Mouse (Mus musculus): ENCODE measurements at regions not wholly inside any gene's neighbourhood (a gene's known extent, or its start where the extent isn't known, plus 50 kb on each side); places are given as distances from the start of the nearest gene placed in this dataset.

GRCm38 (mm10) chr14:114854324-114855054, 237.5 kb upstream of the Gpc5 start:
- no peak overlapping the region for H3K9ac ChIP-seq (ENCODE audit: low read length)
- no peak overlapping the region for H3K27ac ChIP-seq (ENCODE audit: low read length)
- H3K4me2 ChIP-seq (ENCODE audit: low read depth, low read length) = no peak overlapping the region
- no peaks in the 10 kb centered on the region for H3K9me3 ChIP-seq (replicated peaks; ENCODE audit: control insufficient read depth, low read length)
- 25% methylated on average over 9 of the region's 9 CpGs for WGBS
- no peaks in the 10 kb centered on the region for H3K36me3 ChIP-seq (ENCODE audit: control insufficient read depth, insufficient read depth)
- no peak overlapping the region for H3K4me3 ChIP-seq (ENCODE audit: low read length)
- no peaks in the 10 kb centered on the region for H3K4me1 ChIP-seq (ENCODE audit: control insufficient read depth, insufficient read depth, low read length)
- no peak for ATAC-seq (replicated peaks; ENCODE audit: extremely low read depth, insufficient read depth, low FRiP score)
- H3K27me3 ChIP-seq (ENCODE audit: control insufficient read depth, insufficient read depth, low read length) = no peaks in the 10 kb centered on the region

- no peaks in the 10 kb centered on the region for H3K27me3 ChIP-seq (ENCODE audit: control insufficient read depth, insufficient read depth, low read length)
- no peak overlapping the region for H3K9ac ChIP-seq (ENCODE audit: low read length)
- no peaks in the 10 kb centered on the region for H3K4me1 ChIP-seq (ENCODE audit: control insufficient read depth, insufficient read depth, low read length)
- H3K27ac ChIP-seq (ENCODE audit: low read length) = no peak overlapping the region
- WGBS = 60% methylated on average over 12 of the region's 12 CpGs
- ATAC-seq (replicated peaks; ENCODE audit: extremely low read depth, insufficient read depth, low FRiP score) = no peak
- H3K4me3 ChIP-seq (ENCODE audit: low read length) = no peak overlapping the region
- no peaks in the 10 kb centered on the region for H3K36me3 ChIP-seq (ENCODE audit: control insufficient read depth, insufficient read depth)
- H3K4me2 ChIP-seq (ENCODE audit: low read depth, low read length) = no peak overlapping the region
- H3K9me3 ChIP-seq (replicated peaks; ENCODE audit: control insufficient read depth, low read length) = no peaks in the 10 kb centered on the region
Measured at GRCm38 (mm10) chr14:114855055-114855740, 236.8 kb upstream of the Gpc5 start.

GRCm38 (mm10) chr14:114855746-114856145, 236.3 kb upstream of the Gpc5 start:
- H3K9ac ChIP-seq (ENCODE audit: low read length) = no peak overlapping the region
- H3K4me2 ChIP-seq (ENCODE audit: low read depth, low read length) = no peak overlapping the region
- H3K4me1 ChIP-seq (ENCODE audit: control insufficient read depth, insufficient read depth, low read length) = no peaks in the 10 kb centered on the region
- ATAC-seq (replicated peaks; ENCODE audit: extremely low read depth, insufficient read depth, low FRiP score) = no peak
- H3K27ac ChIP-seq (ENCODE audit: low read length) = no peak overlapping the region
- 66% methylated on average over 3 of the region's 3 CpGs for WGBS
- H3K27me3 ChIP-seq (ENCODE audit: control insufficient read depth, insufficient read depth, low read length) = no peaks in the 10 kb centered on the region
- no peak overlapping the region for H3K4me3 ChIP-seq (ENCODE audit: low read length)
- H3K9me3 ChIP-seq (replicated peaks; ENCODE audit: control insufficient read depth, low read length) = no peaks in the 10 kb centered on the region
- no peaks in the 10 kb centered on the region for H3K36me3 ChIP-seq (ENCODE audit: control insufficient read depth, insufficient read depth)

- no peak for ATAC-seq (replicated peaks; ENCODE audit: extremely low read depth, insufficient read depth, low FRiP score)
- no peaks in the 10 kb centered on the region for H3K36me3 ChIP-seq (ENCODE audit: control insufficient read depth, insufficient read depth)
- no peaks in the 10 kb centered on the region for H3K27me3 ChIP-seq (ENCODE audit: control insufficient read depth, insufficient read depth, low read length)
- WGBS = 73% methylated on average over 18 of the region's 18 CpGs
- no peak overlapping the region for H3K4me2 ChIP-seq (ENCODE audit: low read depth, low read length)
- H3K9ac ChIP-seq (ENCODE audit: low read length) = no peak overlapping the region
- H3K4me1 ChIP-seq (ENCODE audit: control insufficient read depth, insufficient read depth, low read length) = no peaks in the 10 kb centered on the region
- no peak overlapping the region for H3K27ac ChIP-seq (ENCODE audit: low read length)
- H3K4me3 ChIP-seq (ENCODE audit: low read length) = no peak overlapping the region
- no peaks in the 10 kb centered on the region for H3K9me3 ChIP-seq (replicated peaks; ENCODE audit: control insufficient read depth, low read length)
Measured at GRCm38 (mm10) chr14:114856243-114857031, 235.6 kb upstream of the Gpc5 start.

GRCm38 (mm10) chr14:114857171-114857570, 234.8 kb upstream of the Gpc5 start:
- 30% methylated on average over 4 of the region's 4 CpGs for WGBS
- ATAC-seq (replicated peaks; ENCODE audit: extremely low read depth, insufficient read depth, low FRiP score) = no peak
- Histone ChIP-seq H3K36me3 (ENCODE audit: control insufficient read depth, insufficient read depth) (no peaks in the 10 kb centered on the region), H3K4me1 (ENCODE audit: control insufficient read depth, insufficient read depth, low read length) (no peaks in the 10 kb centered on the region), H3K27ac (ENCODE audit: low read length) (no peak overlapping the region), H3K9me3 (replicated peaks; ENCODE audit: control insufficient read depth, low read length) (no peaks in the 10 kb centered on the region), H3K4me3 (ENCODE audit: low read length) (no peak overlapping the region), H3K4me2 (ENCODE audit: low read depth, low read length) (no peak overlapping the region), H3K27me3 (ENCODE audit: control insufficient read depth, insufficient read depth, low read length) (no peaks in the 10 kb centered on the region), H3K9ac (ENCODE audit: low read length) (no peak overlapping the region)

GRCm38 (mm10) chr14:114857689-114858088, 234.3 kb upstream of the Gpc5 start:
- no peaks in the 10 kb centered on the region for H3K36me3 ChIP-seq (ENCODE audit: control insufficient read depth, insufficient read depth)
- H3K4me2 ChIP-seq (ENCODE audit: low read depth, low read length) = no peak overlapping the region
- no peak overlapping the region for H3K4me3 ChIP-seq (ENCODE audit: low read length)
- 10% methylated on average over 7 of the region's 7 CpGs for WGBS
- H3K27me3 ChIP-seq (ENCODE audit: control insufficient read depth, insufficient read depth, low read length) = no peaks in the 10 kb centered on the region
- no peaks in the 10 kb centered on the region for H3K4me1 ChIP-seq (ENCODE audit: control insufficient read depth, insufficient read depth, low read length)
- no peak overlapping the region for H3K27ac ChIP-seq (ENCODE audit: low read length)
- no peak overlapping the region for H3K9ac ChIP-seq (ENCODE audit: low read length)
- ATAC-seq (replicated peaks; ENCODE audit: extremely low read depth, insufficient read depth, low FRiP score) = no peak
- H3K9me3 ChIP-seq (replicated peaks; ENCODE audit: control insufficient read depth, low read length) = no peaks in the 10 kb centered on the region

GRCm38 (mm10) chr14:114863585-114863984, 228.4 kb upstream of the Gpc5 start:
- no peaks in the 10 kb centered on the region for H3K4me1 ChIP-seq (ENCODE audit: control insufficient read depth, insufficient read depth, low read length)
- ATAC-seq (replicated peaks; ENCODE audit: extremely low read depth, insufficient read depth, low FRiP score) = no peak
- H3K27ac ChIP-seq (ENCODE audit: low read length) = no peak overlapping the region
- no peak overlapping the region for H3K4me2 ChIP-seq (ENCODE audit: low read depth, low read length)
- H3K9ac ChIP-seq (ENCODE audit: low read length) = no peak overlapping the region
- 70% methylated on average over 4 of the region's 4 CpGs for WGBS
- no peaks in the 10 kb centered on the region for H3K36me3 ChIP-seq (ENCODE audit: control insufficient read depth, insufficient read depth)
- H3K9me3 ChIP-seq (replicated peaks; ENCODE audit: control insufficient read depth, low read length) = no peaks in the 10 kb centered on the region
- no peaks in the 10 kb centered on the region for H3K27me3 ChIP-seq (ENCODE audit: control insufficient read depth, insufficient read depth, low read length)
- no peak overlapping the region for H3K4me3 ChIP-seq (ENCODE audit: low read length)

- no peaks in the 10 kb centered on the region for H3K9me3 ChIP-seq (replicated peaks; ENCODE audit: control insufficient read depth, low read length)
- no peak overlapping the region for H3K4me3 ChIP-seq (ENCODE audit: low read length)
- no peak overlapping the region for H3K4me2 ChIP-seq (ENCODE audit: low read depth, low read length)
- H3K27me3 ChIP-seq (ENCODE audit: control insufficient read depth, insufficient read depth, low read length) = no peaks in the 10 kb centered on the region
- ATAC-seq (replicated peaks; ENCODE audit: extremely low read depth, insufficient read depth, low FRiP score) = no peak
- H3K36me3 ChIP-seq (ENCODE audit: control insufficient read depth, insufficient read depth) = no peaks in the 10 kb centered on the region
- H3K27ac ChIP-seq (ENCODE audit: low read length) = no peak overlapping the region
- no peaks in the 10 kb centered on the region for H3K4me1 ChIP-seq (ENCODE audit: control insufficient read depth, insufficient read depth, low read length)
- no peak overlapping the region for H3K9ac ChIP-seq (ENCODE audit: low read length)
- 87% methylated on average over 5 of the region's 5 CpGs for WGBS
Measured at GRCm38 (mm10) chr14:114864102-114864501, 227.9 kb upstream of the Gpc5 start.

- WGBS = 36% methylated on average over 5 of the region's 5 CpGs
- Histone ChIP-seq H3K27ac (ENCODE audit: low read length) (no peak overlapping the region), H3K4me1 (ENCODE audit: control insufficient read depth, insufficient read depth, low read length) (no peaks in the 10 kb centered on the region), H3K4me3 (ENCODE audit: low read length) (no peak overlapping the region), H3K36me3 (ENCODE audit: control insufficient read depth, insufficient read depth) (no peaks in the 10 kb centered on the region), H3K4me2 (ENCODE audit: low read depth, low read length) (no peak overlapping the region), H3K9me3 (replicated peaks; ENCODE audit: control insufficient read depth, low read length) (no peaks in the 10 kb centered on the region), H3K27me3 (ENCODE audit: control insufficient read depth, insufficient read depth, low read length) (no peaks in the 10 kb centered on the region), H3K9ac (ENCODE audit: low read length) (no peak overlapping the region)
- no peak for ATAC-seq (replicated peaks; ENCODE audit: extremely low read depth, insufficient read depth, low FRiP score)
Measured at GRCm38 (mm10) chr14:114869233-114869632, 222.8 kb upstream of the Gpc5 start.
